Mouse (Mus musculus): ENCODE results near the gene Qtrt2. TPM values are rescaled to one million over a fixed set of nuclear protein-coding genes. Genes with fewer than 3 reads are reported as not detected.

Gene Qtrt2
- polyA plus RNA-seq, 1 experiment from 2014 or later, result 29.6 TPM

GRCm38 (mm10) chr16:43922630-43923029 lies 4.0 kb downstream of the Qtrt2 start:
- whole genome bisulfite sequencing, result 44% methylated on average over 3 of the region's 3 CpGs
- Histone ChIP-seq H3K9me3 (replicated peaks) (no peaks in the 10 kb centered on the region), H3K27ac (no peak overlapping the region), H3K9ac (no peak overlapping the region), H3K4me2 (no peak overlapping the region), H3K4me3 (no peak overlapping the region), H3K4me1 (peaks cover 5% of the 10 kb centered on the region; the same call in 1 of the 2 replicates), H3K27me3 (no peaks in the 10 kb centered on the region), H3K36me3 (ENCODE audit: poor library complexity, severe bottlenecking) (no peaks in the 10 kb centered on the region)
- ATAC-seq, result no peak

DNA sequence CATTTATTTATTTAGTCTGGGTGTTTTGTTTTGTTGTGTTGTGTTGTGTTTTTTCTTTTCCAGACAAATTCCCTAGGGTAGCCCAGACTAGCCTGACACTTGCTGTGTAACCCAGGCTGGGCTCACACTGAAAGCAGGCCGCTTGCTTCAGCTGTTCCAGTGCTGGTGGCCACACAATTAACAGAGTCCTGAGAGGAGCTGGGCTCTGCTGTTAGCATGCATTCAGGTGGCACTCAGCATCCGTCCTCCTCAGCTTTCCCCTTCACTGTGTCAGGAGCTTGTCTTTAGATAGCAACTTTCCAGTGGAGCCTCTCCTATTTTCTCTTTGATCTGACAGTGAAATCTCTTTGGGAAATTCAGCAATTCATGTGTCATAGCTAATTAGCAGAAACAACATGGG lies 4.6 kb downstream of the Qtrt2 start:
- Histone ChIP-seq H3K9me3 (replicated peaks) (no peaks in the 10 kb centered on the region), H3K36me3 (ENCODE audit: poor library complexity, severe bottlenecking) (no peaks in the 10 kb centered on the region), H3K27me3 (no peaks in the 10 kb centered on the region), H3K4me3 (no peak overlapping the region), H3K4me1 (peaks cover 5% of the 10 kb centered on the region; the same call in 1 of the 2 replicates), H3K9ac (no peak overlapping the region), H3K27ac (no peak overlapping the region), H3K4me2 (no peak overlapping the region)
- 37% methylated on average over 2 of the region's 2 CpGs for WGBS
- no peak for ATAC-seq

DNA sequence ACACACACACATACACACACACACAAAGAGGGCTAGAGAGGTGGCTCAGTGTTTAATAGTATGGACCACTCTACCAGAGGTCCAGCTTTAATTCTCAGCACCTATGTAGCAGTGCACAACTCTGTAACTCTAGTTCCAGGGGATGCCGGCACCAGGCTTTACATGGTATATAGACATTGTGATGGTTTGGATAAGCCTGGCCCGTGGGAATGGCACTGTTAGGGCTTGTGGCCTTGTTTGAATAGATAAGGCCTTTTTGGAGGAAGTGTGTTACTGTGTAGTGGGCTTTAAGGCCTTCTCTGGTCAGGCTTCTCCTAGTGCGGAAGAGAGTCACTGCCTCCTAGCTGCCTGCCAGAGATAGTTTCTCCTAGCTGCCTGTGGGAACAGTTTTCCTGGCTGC lies 7.7 kb downstream of the Qtrt2 start:
- ATAC-seq, result no peak
- H3K4me3 ChIP-seq, result no peak overlapping the region
- no peak overlapping the region for H3K9ac ChIP-seq
- H3K4me2 ChIP-seq, result no peak overlapping the region
- H3K27ac ChIP-seq, result no peak overlapping the region
- H3K4me1 ChIP-seq, result peaks cover 3% of the 10 kb centered on the region; the same call in 1 of the 2 replicates
- H3K27me3 ChIP-seq, result no peaks in the 10 kb centered on the region
- H3K36me3 ChIP-seq (ENCODE audit: poor library complexity, severe bottlenecking), result peaks cover 7% of the 10 kb centered on the region; the same call in 1 of the 2 replicates
- no peaks in the 10 kb centered on the region for H3K9me3 ChIP-seq (replicated peaks)
- WGBS, result 96% methylated on average over 3 of the region's 3 CpGs

DNA sequence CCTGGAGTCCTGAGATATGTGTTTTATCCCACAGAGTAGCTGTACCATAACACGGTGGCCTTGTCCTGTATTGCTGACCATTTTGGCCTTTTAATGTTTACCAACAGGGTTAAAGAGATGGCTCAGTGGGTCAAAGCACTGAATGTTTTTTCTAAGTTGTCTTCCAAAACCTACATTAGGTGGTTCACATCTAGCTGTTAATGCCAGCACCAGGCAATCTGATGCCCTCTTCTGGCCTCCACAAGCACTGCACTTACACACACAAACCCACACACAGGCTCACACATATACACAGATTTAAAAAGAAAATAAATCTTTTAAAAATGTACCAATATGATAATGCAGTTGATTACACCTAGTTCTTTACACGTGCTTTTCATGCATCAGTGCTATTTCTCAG lies 17.7 kb downstream of the Qtrt2 start:
- ATAC-seq, result no peak
- 87% methylated on average over 2 of the region's 2 CpGs for WGBS
- H3K9ac ChIP-seq, result no peak overlapping the region

DNA sequence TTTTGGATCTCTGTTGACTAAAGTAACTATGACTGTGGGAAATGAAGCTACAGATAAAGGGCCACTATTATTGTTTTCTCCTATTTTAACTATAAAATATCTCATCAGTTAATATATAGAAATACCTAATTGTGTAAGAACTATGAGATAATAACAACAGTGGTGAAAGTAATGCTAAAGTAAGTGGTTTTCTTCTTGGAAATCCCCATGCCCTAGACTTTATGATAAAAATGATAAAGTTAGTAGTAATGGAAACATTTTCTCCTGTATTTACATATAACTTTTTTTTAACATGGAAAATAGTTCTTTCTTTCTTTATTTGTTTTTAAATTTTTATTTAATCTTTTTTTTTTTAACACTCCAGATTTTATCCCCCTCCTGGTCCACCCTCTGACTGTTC lies 26.0 kb downstream of the Qtrt2 start:
- H3K4me1 ChIP-seq, result no peaks in the 10 kb centered on the region
- H3K27ac ChIP-seq, result no peak overlapping the region
- no peak for ATAC-seq
- H3K9me3 ChIP-seq (replicated peaks), result no peaks in the 10 kb centered on the region
- no peak overlapping the region for H3K4me3 ChIP-seq
- H3K4me2 ChIP-seq, result no peak overlapping the region
- H3K36me3 ChIP-seq (ENCODE audit: poor library complexity, severe bottlenecking), result no peaks in the 10 kb centered on the region
- H3K27me3 ChIP-seq, result no peaks in the 10 kb centered on the region
- H3K9ac ChIP-seq, result no peak overlapping the region

More for the DNA sequence above, 17.7 kb downstream of the Qtrt2 start:
- Histone ChIP-seq H3K27ac (no peak overlapping the region), H3K4me1 (no peaks in the 10 kb centered on the region), H3K36me3 (ENCODE audit: poor library complexity, severe bottlenecking) (peaks cover 14% of the 10 kb centered on the region; the same call in 1 of the 2 replicates), H3K4me2 (no peak overlapping the region), H3K27me3 (no peaks in the 10 kb centered on the region), H3K9me3 (replicated peaks) (no peaks in the 10 kb centered on the region), H3K4me3 (no peak overlapping the region)

DNA sequence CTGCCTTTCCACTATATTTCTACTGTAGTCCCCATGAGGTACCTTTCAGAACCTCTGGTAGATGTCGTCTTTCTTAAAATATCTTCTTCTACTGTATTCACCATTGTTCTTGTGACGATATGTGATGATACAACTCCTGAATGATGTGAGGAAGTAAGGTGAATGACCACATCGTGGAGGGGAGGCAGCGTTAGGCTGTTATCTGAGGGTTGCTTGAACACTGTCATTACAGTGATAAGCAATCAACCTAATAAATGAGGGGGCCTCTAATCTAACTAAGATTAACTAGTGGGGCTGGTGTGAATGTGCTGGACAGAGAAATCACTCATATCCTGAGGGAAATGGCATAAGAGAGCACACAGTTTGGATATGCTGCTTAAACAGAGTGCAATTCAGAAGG lies 26.5 kb downstream of the Qtrt2 start:
- ATAC-seq, result no peak
- Histone ChIP-seq H3K27me3 (no peaks in the 10 kb centered on the region), H3K36me3 (ENCODE audit: poor library complexity, severe bottlenecking) (no peaks in the 10 kb centered on the region), H3K4me1 (no peaks in the 10 kb centered on the region), H3K4me3 (no peak overlapping the region), H3K27ac (no peak overlapping the region), H3K9ac (no peak overlapping the region), H3K4me2 (no peak overlapping the region), H3K9me3 (replicated peaks) (no peaks in the 10 kb centered on the region)
- 94% methylated on average over 4 of the region's 4 CpGs for WGBS

GRCm38 (mm10) chr16:43894501-43894900 lies 32.1 kb downstream of the Qtrt2 start:
- H3K9ac ChIP-seq, result no peak overlapping the region
- no peaks in the 10 kb centered on the region for H3K36me3 ChIP-seq (ENCODE audit: poor library complexity, severe bottlenecking)
- H3K4me2 ChIP-seq, result no peak overlapping the region
- H3K27ac ChIP-seq, result no peak overlapping the region
- H3K27me3 ChIP-seq, result no peaks in the 10 kb centered on the region
- no peak overlapping the region for H3K4me3 ChIP-seq
- no peaks in the 10 kb centered on the region for H3K9me3 ChIP-seq (replicated peaks)
- whole genome bisulfite sequencing, result 93% methylated on average over 8 of the region's 8 CpGs
- H3K4me1 ChIP-seq, result peaks cover 5% of the 10 kb centered on the region
- ATAC-seq, result no peak

DNA sequence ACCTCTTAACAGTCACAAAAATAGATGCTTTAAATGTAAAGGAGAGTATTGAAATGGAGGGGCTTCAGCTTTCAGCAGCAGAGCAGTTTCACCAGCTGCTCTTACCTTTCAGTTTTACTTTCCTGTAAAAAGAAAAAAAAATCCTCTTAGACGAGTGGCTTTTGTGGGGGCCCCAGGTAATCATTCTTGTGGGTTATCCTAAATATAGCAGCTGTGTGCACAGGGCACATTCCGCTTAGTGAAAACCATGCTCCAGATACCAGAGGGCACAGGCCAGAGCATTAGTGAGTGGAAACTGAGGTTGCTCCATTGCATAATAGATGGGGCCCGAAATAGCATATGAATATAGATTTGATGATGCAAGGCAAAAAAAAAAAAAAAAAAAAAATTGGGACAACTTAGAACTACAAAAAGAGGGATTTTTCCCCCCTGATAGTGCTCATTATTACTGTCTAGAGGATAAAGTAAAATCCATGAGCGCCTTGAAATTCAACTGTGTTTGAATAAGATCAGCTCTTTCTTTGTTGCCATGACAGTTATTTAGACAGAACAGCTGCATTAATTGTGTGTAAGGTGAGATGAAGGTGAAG lies 35.8 kb downstream of the Qtrt2 start:
- Histone ChIP-seq H3K9ac (0 out of 2 replicates have a peak overlapping the region, but pooled peaks have one; percentile 83), H3K4me1 (peaks cover 18% of the 10 kb centered on the region), H3K4me2 (peak overlapping the region; percentile 86), H3K36me3 (ENCODE audit: poor library complexity, severe bottlenecking) (no peaks in the 10 kb centered on the region), H3K9me3 (replicated peaks) (no peaks in the 10 kb centered on the region), H3K4me3 (no peak overlapping the region; the same call in 1 of the 2 replicates), H3K27me3 (no peaks in the 10 kb centered on the region), H3K27ac (no peak overlapping the region)
- ATAC-seq, result no peak
- WGBS, result 83% methylated on average over 4 of the region's 4 CpGs

DNA sequence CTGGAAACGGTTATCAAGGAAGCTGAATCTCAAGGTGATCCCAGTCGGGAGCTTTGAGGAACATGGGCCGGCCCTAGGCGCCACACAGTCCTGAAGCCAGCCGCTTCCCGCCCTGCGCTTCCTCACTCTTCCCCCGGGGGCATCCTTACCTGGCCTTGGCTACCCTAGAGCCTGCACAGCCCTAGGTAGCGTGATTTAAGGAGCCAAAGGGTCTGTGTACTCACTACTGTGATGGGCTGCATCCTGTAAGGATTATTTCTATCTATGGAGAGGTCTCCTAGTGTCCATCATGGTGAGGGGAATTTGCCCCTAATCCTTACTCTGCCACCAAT lies 36.6 kb downstream of the Qtrt2 start:
- H3K27me3 ChIP-seq, result no peaks in the 10 kb centered on the region
- peak overlapping the region; percentile 83 for H3K9ac ChIP-seq
- WGBS, result under 1% methylated on average over 9 of the region's 9 CpGs
- ATAC-seq, result peak; percentile 96
- no peaks in the 10 kb centered on the region for H3K36me3 ChIP-seq (ENCODE audit: poor library complexity, severe bottlenecking)
- H3K9me3 ChIP-seq (replicated peaks), result no peaks in the 10 kb centered on the region
- H3K27ac ChIP-seq, result peak overlapping the region; percentile 64
- peaks cover 18% of the 10 kb centered on the region for H3K4me1 ChIP-seq
- peak overlapping the region; percentile 86 for H3K4me2 ChIP-seq
- H3K4me3 ChIP-seq, result peak overlapping the region; percentile 68

DNA sequence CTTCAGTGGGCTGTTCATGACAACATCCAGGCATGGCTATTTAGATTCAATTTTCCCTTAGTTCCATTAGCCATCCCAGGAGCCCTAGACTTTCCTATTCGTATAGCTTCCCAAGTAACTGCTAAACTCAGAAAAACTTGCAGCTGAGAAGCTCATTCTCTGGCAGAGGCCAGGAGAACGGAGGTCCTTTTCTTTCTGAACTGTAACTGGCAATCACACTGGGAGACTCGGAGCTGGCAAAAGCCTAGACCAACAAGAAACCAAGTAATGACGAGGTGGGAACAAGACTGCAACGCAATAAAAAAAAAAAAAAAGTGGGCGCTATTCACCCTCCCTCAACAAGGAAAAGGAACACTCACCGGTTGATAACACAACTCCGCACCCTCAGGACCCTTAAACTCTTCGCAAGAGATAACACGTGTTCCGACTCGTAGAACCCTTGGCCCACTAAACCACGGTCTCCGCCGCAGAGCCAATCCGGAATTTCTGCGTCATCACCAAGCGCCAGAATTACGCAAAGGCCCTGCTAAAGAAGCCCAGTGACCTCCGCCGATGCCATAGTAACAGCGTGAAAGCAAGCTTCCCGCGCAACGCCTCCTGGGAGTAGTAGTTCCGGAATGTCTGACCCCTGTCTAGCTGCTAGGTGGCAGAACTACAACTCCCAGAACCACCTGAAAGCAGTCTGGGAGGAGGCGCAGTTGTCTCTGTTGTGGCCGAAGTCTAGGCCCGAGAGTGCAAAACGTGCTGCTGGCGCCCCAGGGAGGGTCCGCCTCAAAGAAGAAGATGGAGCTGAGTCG lies 37.2 kb downstream of the Qtrt2 start, which contains the start of gene Ccdc191:
TSS of gene Ccdc191 (plus strand) at position 593 of the 797 bp plus-strand sequence.
- no peaks in the 10 kb centered on the region for H3K27me3 ChIP-seq
- peak within 1 kb of the TSS; percentile 86 for H3K4me2 ChIP-seq
- H3K4me3 ChIP-seq, result peak within 1 kb of the TSS; percentile 68
- H3K4me1 ChIP-seq, result peaks cover 18% of the 10 kb centered on the region
- peak within 1 kb of the TSS; percentile 83 for H3K9ac ChIP-seq
- under 1% methylated on average over 33 of the region's 33 CpGs for WGBS
- peak within 1 kb of the TSS; percentile 64 for H3K27ac ChIP-seq
- H3K36me3 ChIP-seq (ENCODE audit: poor library complexity, severe bottlenecking), result no peaks in the 10 kb centered on the region
- no peaks in the 10 kb centered on the region for H3K9me3 ChIP-seq (replicated peaks)
- ATAC-seq, result peak; percentile 100

GRCm38 (mm10) chr16:43882329-43882728 lies 44.3 kb downstream of the Qtrt2 start:
- no peak overlapping the region for H3K4me2 ChIP-seq
- H3K36me3 ChIP-seq (ENCODE audit: poor library complexity, severe bottlenecking), result peaks cover 26% of the 10 kb centered on the region
- no peaks in the 10 kb centered on the region for H3K27me3 ChIP-seq
- WGBS, result 98% methylated on average over 2 of the region's 2 CpGs
- ATAC-seq, result peak; percentile 38; the same call in 1 of the 2 replicates
- H3K9me3 ChIP-seq (replicated peaks), result no peaks in the 10 kb centered on the region
- no peaks in the 10 kb centered on the region for H3K4me1 ChIP-seq
- H3K4me3 ChIP-seq, result no peak overlapping the region
- H3K9ac ChIP-seq, result no peak overlapping the region
- H3K27ac ChIP-seq, result no peak overlapping the region

DNA sequence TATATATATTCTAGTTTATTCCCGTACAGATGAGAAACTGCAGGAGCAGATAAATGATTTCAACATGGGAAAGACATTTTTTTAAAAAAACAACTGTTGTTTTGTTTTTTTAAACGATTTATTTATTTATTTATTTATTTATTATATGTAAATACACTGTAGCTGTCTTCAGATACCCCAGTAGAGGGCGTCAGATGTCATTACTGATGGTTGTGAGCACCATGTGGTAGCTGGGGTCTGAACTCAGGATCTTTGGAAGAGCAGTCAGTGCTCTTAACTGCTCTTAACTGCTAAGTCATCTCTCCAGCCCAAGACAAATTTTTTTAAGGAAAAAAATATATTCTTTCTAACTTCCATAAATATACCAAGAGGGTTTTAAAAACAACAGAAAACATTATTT lies 45.0 kb downstream of the Qtrt2 start:
- no peak overlapping the region for H3K27ac ChIP-seq
- no peak overlapping the region for H3K4me3 ChIP-seq
- H3K36me3 ChIP-seq (ENCODE audit: poor library complexity, severe bottlenecking), result peaks cover 29% of the 10 kb centered on the region
- no peak overlapping the region for H3K9ac ChIP-seq
- ATAC-seq, result no peak
- no peaks in the 10 kb centered on the region for H3K27me3 ChIP-seq
- no peak overlapping the region for H3K4me2 ChIP-seq
- no peaks in the 10 kb centered on the region for H3K4me1 ChIP-seq
- no peaks in the 10 kb centered on the region for H3K9me3 ChIP-seq (replicated peaks)
- WGBS, result 61% methylated on average over 3 of the region's 3 CpGs

Measured in forebrain, embryonic 13.5 days (tissue).